8 mouse cellular contexts compared by ENCODE assay signal in genomic region chr2:169297841-169298627, GRCm38 (mm10).
DNase-seq lines count a peak whose midpoint lies in the region; ATAC-seq lines count a peak whose summit lies in the region.

No protein-coding gene starts in this region.

- peak; percentile 57 for ATAC-seq in forebrain, embryonic 16.5 days
- ATAC-seq in hindbrain, embryonic 14.5 days (ENCODE audit: low FRiP score), result peak; percentile 88
- no peak for ATAC-seq in limb, embryonic 15.5 days (ENCODE audit: insufficient number of reproducible peaks, low FRiP score, low TSS enrichment, low read depth)
- ATAC-seq in CD4-positive, CD25-positive, alpha-beta regulatory T cell, adult 4 months, result no peak

- WGBS in forebrain, embryonic 16.5 days, result 4% methylated on average over 21 of the region's 21 CpGs
- WGBS in hindbrain, embryonic 14.5 days, result 6% methylated on average over 21 of the region's 21 CpGs
- 32% methylated on average over 21 of the region's 21 CpGs for WGBS in limb, embryonic 15.5 days

- DNase-seq in layer of hippocampus, postnatal 25 days (ENCODE audit: extremely low spot score in 1 of 2, low spot score in 1 of 2), result peak; percentile 14 to 22
- no peak for DNase-seq in layer of hippocampus, adult 9-10 months (ENCODE audit: low spot score)
- DNase-seq in hindbrain, embryonic 14.5 days (ENCODE audit: low spot score), result peak; percentile 75
- peak; percentile 33 for DNase-seq in ovary, postnatal 36 days (ENCODE audit: low spot score)
- no peak for DNase-seq in frontal cortex, postnatal 25 days (ENCODE audit: low spot score in 2 of 2)

- no peaks in the 10 kb centered on the region for H3K27me3 ChIP-seq in forebrain, embryonic 16.5 days (replicated peaks; ENCODE audit: control insufficient read depth, insufficient read depth, low read length)
- no peaks in the 10 kb centered on the region for H3K27me3 ChIP-seq in hindbrain, embryonic 14.5 days (ENCODE audit: control insufficient read depth, insufficient read depth, low read length)
- H3K27me3 ChIP-seq in limb, embryonic 15.5 days, result no peaks in the 10 kb centered on the region

- H3K4me1 ChIP-seq in forebrain, embryonic 16.5 days (replicated peaks; ENCODE audit: control insufficient read depth, insufficient read depth, low read length), result peaks cover 28% of the 10 kb centered on the region
- H3K4me1 ChIP-seq in hindbrain, embryonic 14.5 days (replicated peaks; ENCODE audit: control insufficient read depth, insufficient read depth, low read length), result peaks cover 15% of the 10 kb centered on the region
- peaks cover 5% of the 10 kb centered on the region; the same call in 1 of the 2 replicates for H3K4me1 ChIP-seq in limb, embryonic 15.5 days

- H3K4me3 ChIP-seq in forebrain, embryonic 16.5 days (replicated peaks; ENCODE audit: low read length), result peak overlapping the region; percentile 33
- peak overlapping the region; percentile 9 for H3K4me3 ChIP-seq in hindbrain, embryonic 14.5 days (replicated peaks; ENCODE audit: low read length)
- H3K4me3 ChIP-seq in limb, embryonic 15.5 days, result peak overlapping the region; percentile 17

- peak overlapping the region; percentile 58 for H3K9ac ChIP-seq in forebrain, embryonic 16.5 days (replicated peaks; ENCODE audit: low read depth, low read length)
- H3K9ac ChIP-seq in hindbrain, embryonic 14.5 days, result peak overlapping the region; percentile 51
- H3K9ac ChIP-seq in limb, embryonic 15.5 days, result no peak overlapping the region

- peak overlapping the region; percentile 62 for H3K4me2 ChIP-seq in forebrain, embryonic 16.5 days (ENCODE audit: low read length)
- peak overlapping the region; percentile 44 for H3K4me2 ChIP-seq in hindbrain, embryonic 14.5 days (replicated peaks)
- H3K4me2 ChIP-seq in limb, embryonic 15.5 days, result peak overlapping the region; percentile 34; the same call in 1 of the 2 replicates

- peak overlapping the region; percentile 62 for H3K27ac ChIP-seq in forebrain, embryonic 16.5 days (ENCODE audit: low read length)
- H3K27ac ChIP-seq in hindbrain, embryonic 14.5 days, result peak overlapping the region; percentile 80
- H3K27ac ChIP-seq in limb, embryonic 15.5 days, result no peak overlapping the region

- H3K9me3 ChIP-seq in forebrain, embryonic 16.5 days (ENCODE audit: control insufficient read depth, low read length), result no peaks in the 10 kb centered on the region
- H3K9me3 ChIP-seq in hindbrain, embryonic 14.5 days (ENCODE audit: control insufficient read depth, low read length), result no peaks in the 10 kb centered on the region
- no peaks in the 10 kb centered on the region for H3K9me3 ChIP-seq in limb, embryonic 15.5 days

- H3K36me3 ChIP-seq in forebrain, embryonic 16.5 days (ENCODE audit: control insufficient read depth, insufficient read depth), result no peaks in the 10 kb centered on the region
- no peaks in the 10 kb centered on the region for H3K36me3 ChIP-seq in hindbrain, embryonic 14.5 days (replicated peaks; ENCODE audit: control insufficient read depth, insufficient read depth)
- no peaks in the 10 kb centered on the region for H3K36me3 ChIP-seq in limb, embryonic 15.5 days

Comparison
In these comparisons a context has a peak if more than half of its experiments do, and no peak if none do; other contexts are left out.
1. DNase-seq: peak in layer of hippocampus, postnatal 25 days (2 of 2), hindbrain, embryonic 14.5 days (single experiment) and ovary, postnatal 36 days (single experiment); none in layer of hippocampus, adult 9-10 months (single experiment) and frontal cortex, postnatal 25 days (0 of 2).
2. ATAC-seq: peak in forebrain, embryonic 16.5 days (single experiment) and hindbrain, embryonic 14.5 days (single experiment); none in limb, embryonic 15.5 days (single experiment) and CD4-positive, CD25-positive, alpha-beta regulatory T cell, adult 4 months (single experiment).
3. Peak in every context shown above with its lines, with median percentiles within 50 percentile points of each other: H3K4me2 ChIP-seq and H3K4me3 ChIP-seq.